Mouse (Mus musculus) stomach, postnatal 0 days (tissue): ENCODE data around the gene Tesk1. TPM values are rescaled to one million over a fixed set of nuclear protein-coding genes. Genes with fewer than 3 reads are reported as not detected.
A peak's percentile ranks its signal among the peaks of the same experiment; 100 is the strongest.

Experiments
- ATAC-seq: fragments of 200-750 bp; cut with Nextera tagmentation; 2 replicates; pipeline ENCODE4 v1.8.0; 2017; ENCODE audit not compliant: low FRiP score, low TSS enrichment
- DNase-seq: peaks from one replicate; pipeline ENCODE4 v3.0.0-alpha.2; 2016; ENCODE audit warnings: low spot score
- H3K27ac ChIP-seq: fragments of 300-500 bp; sonication (generic); replicated peaks from 2 replicates; pipeline ENCODE4 v1.5.1; 2014; ENCODE audit warnings: mild to moderate bottlenecking, control low read depth
- H3K27me3 ChIP-seq: fragments of 300-500 bp; sonication (generic); 2 replicates; pipeline ENCODE4 v1.6.1; 2014; ENCODE audit warnings: low read length; ENCODE audit not compliant: control insufficient read depth, insufficient read depth
- H3K36me3 ChIP-seq: fragments of 300-500 bp; sonication (generic); 2 replicates; pipeline ENCODE4 v1.6.1; 2014; ENCODE audit warnings: low read length, mixed read lengths; ENCODE audit not compliant: control insufficient read depth, insufficient read depth
- H3K4me1 ChIP-seq: fragments of 300-500 bp; sonication (generic); replicated peaks from 2 replicates; pipeline ENCODE4 v1.6.1; 2014; ENCODE audit warnings: antibody characterized with exemption; ENCODE audit not compliant: control insufficient read depth, insufficient read depth
- H3K4me2 ChIP-seq: fragments of 300-500 bp; sonication (generic); replicated peaks from 2 replicates; pipeline ENCODE4 v1.6.1; 2014; ENCODE audit warnings: low read depth, mild to moderate bottlenecking, control low read depth, moderate library complexity
- H3K4me3 ChIP-seq: fragments of 300-500 bp; sonication (generic); 2 replicates; pipeline ENCODE4 v1.5.1; 2014; ENCODE audit warnings: low read depth, low read length, control low read depth
- H3K9ac ChIP-seq: fragments of 300-500 bp; sonication (generic); 2 replicates; pipeline ENCODE4 v1.6.1; 2014; ENCODE audit warnings: mild to moderate bottlenecking, low read length, control low read depth, mixed read lengths
- H3K9me3 ChIP-seq: fragments of 300-500 bp; sonication (generic); 2 replicates; pipeline ENCODE4 v1.6.1; 2016; ENCODE audit warnings: low read length; ENCODE audit not compliant: control insufficient read depth
- CTCF ChIP-seq: IDR thresholded peaks from 2 replicates; pipeline ENCODE4 v1.5.1; 2016; ENCODE audit warnings: antibody characterized with exemption, low read depth, mild to moderate bottlenecking, moderate library complexity
- EP300 ChIP-seq: optimal IDR thresholded peaks from 2 replicates; pipeline ENCODE3; 2016; ENCODE audit warnings: antibody characterized with exemption
- WGBS: fragments of 180-500 bp; shearing (Covaris S2); extraction: QIAGEN DNeasy Blood & Tissue Kit; methylation state at CpG from one replicate; pipeline ENCODE4 v1.1.7; 2014; 5-methylcytosine and 5-hydroxymethylcytosine counted together
- polyA plus RNA-seq: library from polyadenylated mRNA; unstranded; fragments of >200 nt; fragmentation: Nextera tagmentation; extraction: Ambion mirVana; gene quantifications from 2 replicates; pipeline ENCODE4 v1.2.1, GENCODE M21; 2015

The Tesk1 gene
- polyA plus RNA-seq, 1 experiment from 2014 or later, result 4.7 TPM

- Histone ChIP-seq H3K4me2 (peak overlapping the region; percentile 35), H3K4me1 (peaks cover 3% of the 10 kb centered on the region), H3K9ac (no peak overlapping the region), H3K9me3 (no peaks in the 10 kb centered on the region), H3K4me3 (peak overlapping the region; percentile 17), H3K27ac (no peak overlapping the region), H3K27me3 (no peaks in the 10 kb centered on the region), H3K36me3 (no peaks in the 10 kb centered on the region)
- ATAC-seq, result no peak
- no peak for DNase-seq
- WGBS, result 2% methylated on average over 18 of the region's 18 CpGs
- no peak for TF ChIP-seq EP300
- TF ChIP-seq CTCF, result no peak
Measured at GRCm38 (mm10) chr4:43453413-43453812, 11.7 kb downstream of the Tesk1 start.

- no peak for ATAC-seq
- WGBS, result 33% methylated on average over 20 of the region's 20 CpGs
- peaks cover 3% of the 10 kb centered on the region for H3K4me1 ChIP-seq
- H3K9ac ChIP-seq, result peak within 1 kb of the TSS; percentile 23; the same call in 1 of the 2 replicates
- H3K36me3 ChIP-seq, result no peaks in the 10 kb centered on the region
- H3K27ac ChIP-seq, result no peak within 1 kb of the TSS
- no peaks in the 10 kb centered on the region for H3K27me3 ChIP-seq
- peak within 1 kb of the TSS; percentile 35 for H3K4me2 ChIP-seq
- H3K4me3 ChIP-seq, result peak within 1 kb of the TSS; percentile 17
- no peak for DNase-seq
- H3K9me3 ChIP-seq, result no peaks in the 10 kb centered on the region
- TF ChIP-seq EP300, result no peak
- peak; percentile 37 for TF ChIP-seq CTCF
Measured at GRCm38 (mm10) chr4:43454041-43454836, 12.5 kb downstream of the Tesk1 start, which contains the start of gene Cd72. Cd72 (minus strand) TSS chr4:43454628.

GRCm38 (mm10) chr4:43456470-43456869, 14.7 kb downstream of the Tesk1 start:
- H3K36me3 ChIP-seq, result no peaks in the 10 kb centered on the region
- no peak overlapping the region for H3K4me2 ChIP-seq
- TF ChIP-seq CTCF, result no peak
- TF ChIP-seq EP300, result no peak
- H3K27ac ChIP-seq, result no peak overlapping the region
- no peak overlapping the region for H3K4me3 ChIP-seq
- WGBS, result 26% methylated on average over 4 of the region's 4 CpGs
- no peaks in the 10 kb centered on the region for H3K9me3 ChIP-seq
- H3K27me3 ChIP-seq, result no peaks in the 10 kb centered on the region
- DNase-seq (no peak), ATAC-seq (no peak)
- H3K9ac ChIP-seq, result no peak overlapping the region
- peaks cover 3% of the 10 kb centered on the region for H3K4me1 ChIP-seq

- no peak for TF ChIP-seq EP300
- TF ChIP-seq CTCF, result no peak
- DNase-seq, result no peak
- WGBS, result 18% methylated on average over 8 of the region's 8 CpGs
Measured at GRCm38 (mm10) chr4:43457124-43457523, 15.4 kb downstream of the Tesk1 start.

GRCm38 (mm10) chr4:43463102-43463501, 21.4 kb downstream of the Tesk1 start:
- DNase-seq (no peak), ATAC-seq (no peak)
- Histone ChIP-seq H3K36me3 (no peaks in the 10 kb centered on the region), H3K27ac (no peak overlapping the region), H3K27me3 (no peaks in the 10 kb centered on the region), H3K4me3 (no peak overlapping the region), H3K4me2 (no peak overlapping the region), H3K4me1 (no peaks in the 10 kb centered on the region), H3K9me3 (no peaks in the 10 kb centered on the region), H3K9ac (no peak overlapping the region)
- TF ChIP-seq CTCF (no peak), EP300 (no peak)
- 87% methylated on average over 5 of the region's 5 CpGs for WGBS

More at GRCm38 (mm10) chr4:43457124-43457523, 15.4 kb downstream of the Tesk1 start:
- Histone ChIP-seq H3K4me2 (no peak overlapping the region), H3K4me1 (peaks cover 3% of the 10 kb centered on the region), H3K27ac (no peak overlapping the region), H3K9ac (no peak overlapping the region), H3K27me3 (no peaks in the 10 kb centered on the region), H3K4me3 (no peak overlapping the region), H3K36me3 (no peaks in the 10 kb centered on the region), H3K9me3 (no peaks in the 10 kb centered on the region)
- no peak for ATAC-seq

GRCm38 (mm10) chr4:43465935-43466334, 24.2 kb downstream of the Tesk1 start:
- Histone ChIP-seq H3K36me3 (no peaks in the 10 kb centered on the region), H3K4me2 (no peak overlapping the region), H3K27ac (no peak overlapping the region), H3K27me3 (no peaks in the 10 kb centered on the region), H3K4me3 (no peak overlapping the region), H3K4me1 (no peaks in the 10 kb centered on the region), H3K9ac (no peak overlapping the region), H3K9me3 (no peaks in the 10 kb centered on the region)
- DNase-seq, result no peak
- 75% methylated on average over 6 of the region's 6 CpGs for WGBS
- ATAC-seq, result no peak
- no peak for TF ChIP-seq CTCF
- no peak for TF ChIP-seq EP300
